Mouse (Mus musculus) liver, embryonic 14.5 days (tissue): ENCODE data around the gene Faah. TPM values are rescaled to one million over a fixed set of nuclear protein-coding genes. Genes with fewer than 3 reads are reported as not detected.

Source experiments
- ATAC-seq: fragments of 200-750 bp; cut with Nextera tagmentation; 2 replicates; pipeline ENCODE4 v1.8.0; 2017; ENCODE audit warnings: moderate number of reproducible peaks, mild to moderate bottlenecking, moderate library complexity; ENCODE audit not compliant: insufficient read depth
- DNase-seq, 3 experiments: peaks; one replicate each; pipeline ENCODE4 v3.0.0-alpha.2; 2012 to 2013; ENCODE audit warnings: low read depth in 3 of 3, low spot score in 3 of 3
- H3K27ac ChIP-seq: fragments of 300-500 bp; sonication (generic); 2 replicates; pipeline ENCODE4 v1.5.1; 2014; ENCODE audit warnings: moderate library complexity, mild to moderate bottlenecking, control low read depth, inconsistent platforms
- H3K27me3 ChIP-seq: fragments of 300-500 bp; sonication (generic); 2 replicates; pipeline ENCODE4 v1.6.1; 2014; ENCODE audit warnings: mild to moderate bottlenecking, low read length, moderate library complexity; ENCODE audit not compliant: control insufficient read depth, insufficient read depth
- H3K36me3 ChIP-seq: fragments of 300-500 bp; sonication (generic); replicated peaks from 2 replicates; pipeline ENCODE4 v1.6.1; 2014; ENCODE audit warnings: low read depth; ENCODE audit not compliant: control insufficient read depth, insufficient read depth
- H3K4me1 ChIP-seq, 2 experiments: fragments of 200-500 bp in 1 of 2; fragments of 300-500 bp in 1 of 2; sonication (generic) in 1 of 2; replicated peaks; 2 replicates each; pipeline ENCODE4 v1.6.1; 2012 to 2014; ENCODE audit warnings: antibody characterized with exemption in 1 of 2, inconsistent platforms in 1 of 2, low read length in 1 of 2; ENCODE audit not compliant: control insufficient read depth in 2 of 2, insufficient read depth in 2 of 2
- H3K4me2 ChIP-seq: fragments of 300-500 bp; sonication (generic); 2 replicates; pipeline ENCODE4 v1.6.1; 2014; ENCODE audit warnings: low read depth, mild to moderate bottlenecking, control low read depth, moderate library complexity
- H3K4me3 ChIP-seq, 2 experiments: fragments of 200-500 bp in 1 of 2; fragments of 300-500 bp in 1 of 2; sonication (generic) in 1 of 2; 2 replicates each; pipeline ENCODE4 v1.5.1; 2012 to 2014; ENCODE audit warnings: low read depth in 2 of 2, low read length in 2 of 2, mild to moderate bottlenecking in 2 of 2, control low read depth in 1 of 2, inconsistent platforms in 1 of 2, moderate library complexity in 1 of 2; ENCODE audit not compliant: insufficient read depth in 1 of 2
- H3K9ac ChIP-seq: fragments of 300-500 bp; sonication (generic); replicated peaks from 2 replicates; pipeline ENCODE4 v1.6.1; 2014; ENCODE audit warnings: mild to moderate bottlenecking, control low read depth, moderate library complexity
- H3K9me3 ChIP-seq: fragments of 300-500 bp; sonication (generic); 2 replicates; pipeline ENCODE4 v1.6.1; 2016; ENCODE audit warnings: low read length, mixed read lengths; ENCODE audit not compliant: control insufficient read depth
- CTCF ChIP-seq: IDR thresholded peaks from 2 replicates; pipeline ENCODE4 v1.5.1; 2016; ENCODE audit warnings: antibody characterized with exemption, low read depth, control low read depth
- EP300 ChIP-seq: IDR thresholded peaks from 2 replicates; pipeline ENCODE4 v1.6.1; 2016; ENCODE audit warnings: antibody characterized with exemption, low read depth
- WGBS: fragments of 180-500 bp; shearing (Covaris S2); extraction: QIAGEN DNeasy Blood & Tissue Kit; methylation state at CpG from one replicate; pipeline ENCODE4 v1.1.7; 2014; ENCODE audit not compliant: insufficient replicate concordance; 5-methylcytosine and 5-hydroxymethylcytosine counted together
- polyA plus RNA-seq, 2 experiments: library from polyadenylated mRNA; depleted of rRNA in 1 of 2; stranded (reverse) in 1 of 2; unstranded in 1 of 2; fragments of >200 nt; fragmentation: Nextera tagmentation in 1 of 2; extraction: Ambion mirVana in 1 of 2; gene quantifications; 2 replicates each; pipeline versions ENCODE4 v1.2.1 to v1.2.3; 2012 to 2014

The Faah gene
- polyA plus RNA-seq, 2 experiments: 3.8 to 4.1 TPM

- no peak overlapping the region for H3K4me3 ChIP-seq
- ATAC-seq: no peak
- WGBS: 54% methylated on average over 5 of the region's 5 CpGs
These were observed 95.0 kb downstream of the Faah start for GRCm38 (mm10) chr4:115922688-115923087.

GRCm38 (mm10) chr4:115919911-115920310, 97.8 kb downstream of the Faah start:
- Histone ChIP-seq H3K27me3 (peaks cover 7% of the 10 kb centered on the region), H3K4me2 (no peak overlapping the region), H3K4me1 (no peaks in the 10 kb centered on the region), H3K27ac (no peak overlapping the region), H3K36me3 (no peaks in the 10 kb centered on the region), H3K9me3 (no peaks in the 10 kb centered on the region), H3K9ac (no peak overlapping the region), H3K4me3 (no peak overlapping the region)
- TF ChIP-seq CTCF (no peak), EP300 (no peak)
- 66% methylated on average over 16 of the region's 16 CpGs for WGBS
- DNase-seq (no peak), ATAC-seq (no peak)

More at GRCm38 (mm10) chr4:115922688-115923087, 95.0 kb downstream of the Faah start:
- Histone ChIP-seq H3K27me3 (peaks cover 4% of the 10 kb centered on the region), H3K4me1 (no peaks in the 10 kb centered on the region), H3K4me2 (no peak overlapping the region), H3K27ac (no peak overlapping the region), H3K36me3 (no peaks in the 10 kb centered on the region), H3K9me3 (no peaks in the 10 kb centered on the region), H3K9ac (no peak overlapping the region)
- DNase-seq: no peak
- TF ChIP-seq EP300 (no peak), CTCF (no peak)

Other genes starting within 250 kb of the Faah start
- 0.07 TPM in 1 of 2 replicates, not detected in the other for gene Tex38, start 236.9 kb downstream of the Faah start, polyA plus RNA-seq (2012; rRNA removed)
- not detected in 2 replicates for gene Tex38, start 236.9 kb downstream of the Faah start, polyA plus RNA-seq (2014; fragmentation: Nextera tagmentation; extraction: Ambion mirVana)
- 5.5 and 8.5 TPM in 2 replicates for gene Atpaf1, start 233.1 kb downstream of the Faah start, polyA plus RNA-seq (2012; rRNA removed)
- gene Atpaf1, start 233.1 kb downstream of the Faah start, polyA plus RNA-seq (2014; fragmentation: Nextera tagmentation; extraction: Ambion mirVana): 15.0 and 22.0 TPM in 2 replicates
- gene Mob3c, start 189.8 kb downstream of the Faah start, polyA plus RNA-seq (2012; rRNA removed): 3.6 and 5.6 TPM in 2 replicates
- 4.2 and 5.0 TPM in 2 replicates for gene Mob3c, start 189.8 kb downstream of the Faah start, polyA plus RNA-seq (2014; fragmentation: Nextera tagmentation; extraction: Ambion mirVana)
- gene Mknk1, start 178.7 kb downstream of the Faah start, polyA plus RNA-seq (2012; rRNA removed): 29.1 and 34.8 TPM in 2 replicates
- gene Mknk1, start 178.7 kb downstream of the Faah start, polyA plus RNA-seq (2014; fragmentation: Nextera tagmentation; extraction: Ambion mirVana): 21.3 and 24.7 TPM in 2 replicates
- 0.01 TPM in 1 of 2 replicates, not detected in the other for gene Kncn, start 133.5 kb downstream of the Faah start, polyA plus RNA-seq (2012; rRNA removed)
- 0.05 TPM in 1 of 2 replicates, not detected in the other for gene Kncn, start 133.5 kb downstream of the Faah start, polyA plus RNA-seq (2014; fragmentation: Nextera tagmentation; extraction: Ambion mirVana)
- not detected in 2 replicates for gene 6430628N08Rik, start 127.3 kb downstream of the Faah start, polyA plus RNA-seq (2012; rRNA removed)
- not detected in 2 replicates for gene 6430628N08Rik, start 127.3 kb downstream of the Faah start, polyA plus RNA-seq (2014; fragmentation: Nextera tagmentation; extraction: Ambion mirVana)
- gene Dmbx1, start 78.0 kb downstream of the Faah start, polyA plus RNA-seq (2012; rRNA removed): not detected in 2 replicates
- not detected in 2 replicates for gene Dmbx1, start 78.0 kb downstream of the Faah start, polyA plus RNA-seq (2014; fragmentation: Nextera tagmentation; extraction: Ambion mirVana)
- gene Nsun4, start 36.0 kb upstream of the Faah start, polyA plus RNA-seq (2012; rRNA removed): 3.7 and 4.4 TPM in 2 replicates
- gene Nsun4, start 36.0 kb upstream of the Faah start, polyA plus RNA-seq (2014; fragmentation: Nextera tagmentation; extraction: Ambion mirVana): 7.0 and 8.6 TPM in 2 replicates
- 181 and 298 TPM in 2 replicates for gene Uqcrh, start 57.1 kb upstream of the Faah start, polyA plus RNA-seq (2012; rRNA removed)
- gene Uqcrh, start 57.1 kb upstream of the Faah start, polyA plus RNA-seq (2014; fragmentation: Nextera tagmentation; extraction: Ambion mirVana): 426 and 440 TPM in 2 replicates
- gene Lrrc41, start 57.3 kb upstream of the Faah start, polyA plus RNA-seq (2012; rRNA removed): 13.4 and 14.5 TPM in 2 replicates
- 24.1 and 27.0 TPM in 2 replicates for gene Lrrc41, start 57.3 kb upstream of the Faah start, polyA plus RNA-seq (2014; fragmentation: Nextera tagmentation; extraction: Ambion mirVana)
- 12.6 and 15.6 TPM in 2 replicates for gene Rad54l, start 105.8 kb upstream of the Faah start, polyA plus RNA-seq (2012; rRNA removed)
- 24.4 and 26.0 TPM in 2 replicates for gene Rad54l, start 105.8 kb upstream of the Faah start, polyA plus RNA-seq (2014; fragmentation: Nextera tagmentation; extraction: Ambion mirVana)
- gene Pomgnt1, start 105.9 kb upstream of the Faah start, polyA plus RNA-seq (2012; rRNA removed): 7.5 and 8.8 TPM in 2 replicates
- gene Pomgnt1, start 105.9 kb upstream of the Faah start, polyA plus RNA-seq (2014; fragmentation: Nextera tagmentation; extraction: Ambion mirVana): 10.3 and 10.7 TPM in 2 replicates
- gene Lurap1, start 133.4 kb upstream of the Faah start, polyA plus RNA-seq (2012; rRNA removed): 0.06 and 0.10 TPM in 2 replicates
- 0.10 and 0.18 TPM in 2 replicates for gene Lurap1, start 133.4 kb upstream of the Faah start, polyA plus RNA-seq (2014; fragmentation: Nextera tagmentation; extraction: Ambion mirVana)
- gene Tspan1, start 149.7 kb upstream of the Faah start, polyA plus RNA-seq (2012; rRNA removed): 0.12 TPM in 1 of 2 replicates, not detected in the other
- gene Tspan1, start 149.7 kb upstream of the Faah start, polyA plus RNA-seq (2014; fragmentation: Nextera tagmentation; extraction: Ambion mirVana): not detected in 2 replicates
- not detected in 2 replicates for gene 1700042G07Rik, start 155.4 kb upstream of the Faah start, polyA plus RNA-seq (2012; rRNA removed)
- not detected in 2 replicates for gene 1700042G07Rik, start 155.4 kb upstream of the Faah start, polyA plus RNA-seq (2014; fragmentation: Nextera tagmentation; extraction: Ambion mirVana)
- gene Gm49337, start 155.5 kb upstream of the Faah start, polyA plus RNA-seq (2012; rRNA removed): not detected in 2 replicates
- gene Gm49337, start 155.5 kb upstream of the Faah start, polyA plus RNA-seq (2014; fragmentation: Nextera tagmentation; extraction: Ambion mirVana): not detected in 2 replicates
- gene Pik3r3, start 203.7 kb upstream of the Faah start, polyA plus RNA-seq (2012; rRNA removed): 0.77 and 0.89 TPM in 2 replicates
- 0.57 and 1.0 TPM in 2 replicates for gene Pik3r3, start 203.7 kb upstream of the Faah start, polyA plus RNA-seq (2014; fragmentation: Nextera tagmentation; extraction: Ambion mirVana)